Mouse (Mus musculus) testis, adult 2 months (tissue): ENCODE results near the gene Pcf11. TPM values are rescaled to one million over a fixed set of nuclear protein-coding genes. Genes with fewer than 3 reads are reported as not detected.

ENCODE experiments used
- H3K27ac ChIP-seq: fragments of 200-500 bp; 2 replicates; pipeline ENCODE4 v1.5.1; 2012; ENCODE audit warnings: low read depth, low read length; ENCODE audit not compliant: control insufficient read depth, insufficient read depth
- H3K27me3 ChIP-seq: fragments of 200-500 bp; 2 replicates; pipeline ENCODE4 v1.6.1; 2012; ENCODE audit warnings: mild to moderate bottlenecking, low read length, moderate library complexity; ENCODE audit not compliant: control insufficient read depth, insufficient read depth
- H3K36me3 ChIP-seq: fragments of 200-500 bp; 2 replicates; pipeline ENCODE4 v1.6.1; 2012; ENCODE audit warnings: mild to moderate bottlenecking, low read length; ENCODE audit not compliant: control insufficient read depth, insufficient read depth
- H3K4me1 ChIP-seq: fragments of 200-500 bp; 2 replicates; pipeline ENCODE4 v1.6.1; 2012; ENCODE audit warnings: low read length; ENCODE audit not compliant: control insufficient read depth, insufficient read depth
- H3K4me3 ChIP-seq: fragments of 200-500 bp; 2 replicates; pipeline ENCODE4 v1.5.1; 2012; ENCODE audit warnings: low read depth, mild to moderate bottlenecking, low read length, moderate library complexity, mixed read lengths; ENCODE audit not compliant: control insufficient read depth
- CTCF ChIP-seq: fragments of 200-500 bp; IDR thresholded peaks from 2 replicates; pipeline ENCODE4 v1.5.1; 2012; ENCODE audit warnings: low read depth, mild to moderate bottlenecking, inconsistent platforms, low read length, moderate library complexity; ENCODE audit not compliant: control insufficient read depth, insufficient read depth, insufficient replicate concordance
- POLR2A ChIP-seq: fragments of 200-500 bp; IDR thresholded peaks from 2 replicates; pipeline ENCODE4 v1.6.1; 2012; ENCODE audit warnings: low read depth, mild to moderate bottlenecking, inconsistent platforms, low read length, moderate library complexity; ENCODE audit not compliant: control insufficient read depth
- polyA plus RNA-seq: library from polyadenylated mRNA; depleted of rRNA; stranded (reverse); fragments of >200 nt; gene quantifications from 2 replicates; pipeline ENCODE4 v1.2.3, GENCODE M21; 2012; rRNA removed

The Pcf11 gene
- polyA plus RNA-seq: 40.4 and 43.8 TPM in 2 replicates

- Histone ChIP-seq H3K4me3 (peak within 1 kb of the TSS; percentile 99), H3K27ac (peak within 1 kb of the TSS; percentile 94), H3K36me3 (peaks cover 13% of the 10 kb centered on the region), H3K4me1 (no peaks in the 10 kb centered on the region; the same call in 1 of the 2 replicates), H3K27me3 (no peaks in the 10 kb centered on the region)
- TF ChIP-seq CTCF (no peak), POLR2A (peak; percentile 97)
Observed at GRCm38 (mm10) chr7:92669507-92670471, at the start of gene Pcf11. Pcf11 (minus strand) TSS chr7:92669934.

- TF ChIP-seq POLR2A (no peak), CTCF (no peak)
- no peak overlapping the region for H3K4me3 ChIP-seq
- no peak overlapping the region for H3K27ac ChIP-seq
- no peaks in the 10 kb centered on the region for H3K4me1 ChIP-seq
- H3K27me3 ChIP-seq: no peaks in the 10 kb centered on the region
- no peaks in the 10 kb centered on the region for H3K36me3 ChIP-seq
Observed at GRCm38 (mm10) chr7:92715055-92715454, 45.3 kb upstream of the Pcf11 start.

DNA sequence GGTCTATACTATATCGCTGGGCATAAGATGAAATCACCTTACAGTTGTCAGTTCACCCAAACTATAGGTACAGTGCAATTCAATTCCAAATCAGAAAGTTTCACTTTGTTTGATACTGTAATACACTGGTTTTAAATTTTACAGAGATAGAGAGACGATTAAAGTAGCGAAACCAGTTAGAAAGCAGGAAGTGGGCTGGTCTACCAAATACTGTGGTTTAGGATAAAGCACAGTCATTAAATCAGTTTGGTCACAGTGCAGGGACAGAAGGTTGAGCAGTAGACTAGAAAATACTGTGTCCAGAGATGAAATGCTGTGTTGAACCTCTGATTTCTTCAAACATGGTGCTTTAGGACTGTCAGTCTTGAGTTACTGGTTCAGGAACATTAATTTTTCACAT is 41.9 kb upstream of the Pcf11 start:
- Histone ChIP-seq H3K27me3 (no peaks in the 10 kb centered on the region), H3K4me1 (peaks cover 5% of the 10 kb centered on the region), H3K4me3 (no peak overlapping the region), H3K36me3 (no peaks in the 10 kb centered on the region), H3K27ac (no peak overlapping the region)
- TF ChIP-seq CTCF (no peak), POLR2A (no peak)

DNA sequence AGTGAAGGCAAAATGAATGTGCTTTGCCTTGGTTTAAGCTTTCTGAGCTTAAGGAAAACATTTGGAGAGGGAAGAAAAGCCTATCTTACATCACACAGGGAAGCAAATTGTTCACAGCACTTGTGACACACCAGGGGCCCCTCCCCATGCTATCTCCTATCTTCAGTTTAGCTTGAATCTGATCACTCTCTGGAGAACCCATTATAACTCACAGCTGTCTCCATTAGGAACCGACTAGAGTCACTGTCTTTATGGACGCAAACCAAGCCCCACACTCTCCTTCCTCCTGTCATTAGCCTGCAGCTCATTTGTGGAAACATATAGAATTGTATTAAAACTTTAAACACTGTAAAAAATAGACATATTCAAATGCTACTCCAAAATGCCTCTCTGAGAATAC is 39.8 kb upstream of the Pcf11 start:
- no peak overlapping the region for H3K27ac ChIP-seq
- no peak for TF ChIP-seq POLR2A
- no peak for TF ChIP-seq CTCF
- H3K27me3 ChIP-seq: no peaks in the 10 kb centered on the region
- no peaks in the 10 kb centered on the region for H3K36me3 ChIP-seq
- H3K4me1 ChIP-seq: peaks cover 6% of the 10 kb centered on the region
- H3K4me3 ChIP-seq: no peak overlapping the region

GRCm38 (mm10) chr7:92706711-92707110 is 37.0 kb upstream of the Pcf11 start:
- Histone ChIP-seq H3K4me3 (peak overlapping the region; percentile 15; the same call in 1 of the 2 replicates), H3K27ac (no peak overlapping the region), H3K36me3 (no peaks in the 10 kb centered on the region), H3K4me1 (peaks cover 6% of the 10 kb centered on the region), H3K27me3 (no peaks in the 10 kb centered on the region)
- TF ChIP-seq POLR2A (no peak), CTCF (no peak)

- no peaks in the 10 kb centered on the region for H3K36me3 ChIP-seq
Observed at GRCm38 (mm10) chr7:92705534-92705933, 35.8 kb upstream of the Pcf11 start.

DNA sequence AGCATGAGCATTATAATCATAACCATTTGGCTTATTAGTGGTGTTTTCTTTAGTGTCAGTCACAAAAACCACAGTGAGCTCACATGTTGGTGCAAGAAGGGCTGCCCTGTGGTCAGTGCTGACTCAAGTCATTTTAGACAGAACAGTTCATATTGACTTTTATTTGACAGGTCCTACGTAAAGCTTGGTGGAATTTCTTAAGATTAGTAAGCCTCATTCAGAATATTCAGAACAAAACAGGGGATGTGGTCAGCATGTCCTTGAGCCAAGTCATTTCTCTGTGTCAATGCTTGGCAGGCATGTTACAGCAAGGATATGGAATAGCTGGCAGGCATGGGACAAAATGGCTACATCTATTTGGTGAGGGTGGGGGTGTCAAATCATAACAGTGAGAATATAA is 33.9 kb upstream of the Pcf11 start:
- H3K36me3 ChIP-seq: no peaks in the 10 kb centered on the region
- H3K4me1 ChIP-seq: peaks cover 6% of the 10 kb centered on the region
- TF ChIP-seq POLR2A (no peak), CTCF (no peak)
- no peaks in the 10 kb centered on the region for H3K27me3 ChIP-seq
- H3K4me3 ChIP-seq: no peak overlapping the region
- no peak overlapping the region for H3K27ac ChIP-seq

More at GRCm38 (mm10) chr7:92705534-92705933, 35.8 kb upstream of the Pcf11 start:
- Histone ChIP-seq H3K27ac (no peak overlapping the region), H3K27me3 (no peaks in the 10 kb centered on the region), H3K4me1 (peaks cover 6% of the 10 kb centered on the region), H3K4me3 (no peak overlapping the region)
- no peak for TF ChIP-seq CTCF
- no peak for TF ChIP-seq POLR2A
